Mouse (Mus musculus) frontal cortex, postnatal 14 days (tissue): ENCODE measurements around the gene Rbmx.

Experiments
- DNase-seq, 2 experiments: peaks; one replicate each; pipeline ENCODE4 v3.0.0; 2022; ENCODE audit warnings: low spot score in 2 of 2

Rbmx gene

DNA sequence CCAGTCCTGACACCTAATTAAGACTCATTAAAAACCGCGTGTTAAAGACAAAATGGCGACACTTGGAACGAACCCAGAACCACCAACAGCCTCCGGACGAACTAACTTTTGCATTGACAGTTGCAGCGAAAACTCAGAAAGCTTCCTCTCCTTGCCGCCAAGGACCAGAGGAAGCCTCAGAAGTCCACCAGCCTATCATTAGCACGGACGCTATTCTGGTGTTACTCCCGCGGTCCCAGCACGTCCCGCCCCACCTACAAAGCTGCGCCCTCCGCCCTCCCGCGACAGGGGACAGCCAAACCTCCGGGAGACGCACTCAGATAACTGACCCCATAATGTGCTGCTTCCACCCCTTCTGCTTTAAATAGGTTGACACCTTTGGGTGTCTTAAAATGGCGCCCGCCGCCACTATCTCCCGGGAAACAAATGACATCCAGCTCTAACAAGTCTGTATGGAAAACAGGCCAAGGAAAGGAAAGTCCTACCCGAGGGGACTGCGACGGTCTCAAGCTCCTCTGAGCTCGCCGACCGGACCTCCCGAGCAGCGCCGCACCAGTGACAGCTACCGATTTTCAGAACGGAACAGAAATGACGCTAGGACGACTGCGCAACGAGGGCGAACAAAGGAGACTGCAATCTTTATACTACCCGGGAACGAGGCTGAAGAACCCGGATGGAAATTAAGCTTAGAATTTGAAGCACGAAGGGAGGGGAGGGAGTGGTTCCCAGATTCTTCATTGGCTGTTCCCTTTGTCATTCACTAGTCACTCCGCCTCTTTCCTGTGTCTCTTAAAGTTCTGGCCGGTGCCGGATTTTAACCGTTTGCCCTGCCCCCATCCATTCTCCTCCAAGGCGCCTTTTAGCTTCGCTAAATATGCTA lies at the start of gene Rbmx:
Gene Rbmx, minus strand, starts transcription at position 670 of the 880 bp plus-strand sequence.
- peak; percentile 76 to 80 for DNase-seq

DNA sequence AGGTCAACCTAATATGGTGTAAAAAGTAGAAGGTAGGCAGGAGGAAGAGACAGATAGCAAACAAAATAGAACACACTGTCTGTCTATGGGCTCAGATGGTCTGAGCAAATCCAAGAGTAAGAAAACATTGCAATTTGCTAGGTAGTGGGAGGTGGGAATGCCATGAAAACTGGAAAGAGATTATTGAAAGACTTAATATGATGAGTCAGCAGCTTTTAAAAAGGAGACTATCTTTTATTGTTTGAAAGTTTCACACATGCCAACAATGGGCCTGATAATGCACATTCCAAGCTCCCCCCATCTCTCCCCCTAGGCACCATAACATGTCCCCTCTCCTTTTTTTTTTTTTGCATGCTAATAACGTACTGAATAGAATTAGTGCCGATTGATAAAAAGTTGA lies 41.1 kb upstream of the Rbmx start:
- no peak for DNase-seq

DNA sequence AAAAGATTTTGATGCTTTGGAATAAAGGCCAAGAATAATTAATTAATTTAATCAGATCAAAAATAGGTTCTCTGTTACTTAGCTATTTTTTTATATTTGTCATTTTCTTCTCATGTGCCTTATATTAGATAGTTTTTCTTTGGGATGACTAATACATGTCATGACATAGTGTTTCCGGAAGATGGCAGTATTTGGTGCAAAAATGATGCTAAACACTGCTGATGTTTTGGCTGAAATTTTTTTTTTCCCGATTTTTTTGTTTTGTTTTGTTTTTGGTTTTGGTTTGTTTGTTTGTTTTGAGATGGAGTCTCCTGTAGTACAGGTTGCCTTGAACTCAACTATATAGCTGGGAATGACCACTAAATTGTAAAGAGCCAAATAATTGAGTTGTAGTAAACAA lies 38.8 kb upstream of the Rbmx start:
- DNase-seq: no peak

DNA sequence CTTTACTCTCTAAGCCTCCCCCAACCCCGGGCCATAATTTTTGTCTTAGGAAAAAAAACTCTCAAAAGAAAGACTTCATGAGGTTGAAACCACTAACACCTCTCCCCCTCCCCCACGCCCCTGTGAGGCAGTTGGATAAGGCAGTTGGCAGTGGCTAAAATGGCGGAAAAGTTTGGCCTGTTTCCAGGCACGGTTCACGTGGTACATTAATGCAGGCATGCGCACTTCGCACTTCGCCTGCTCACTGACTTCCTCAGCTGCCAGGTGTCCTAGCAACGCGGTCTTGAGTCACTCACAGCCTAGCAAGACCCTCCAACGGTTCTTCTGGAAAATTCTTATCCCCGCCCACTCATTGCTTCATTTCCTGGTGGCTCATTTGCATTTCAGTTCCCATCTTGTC lies 15.9 kb upstream of the Rbmx start, which contains the start of gene Gm364:
Gene Gm364, plus strand, starts transcription at position 386 of the 400 bp plus-strand sequence.
- DNase-seq: no peak

DNA sequence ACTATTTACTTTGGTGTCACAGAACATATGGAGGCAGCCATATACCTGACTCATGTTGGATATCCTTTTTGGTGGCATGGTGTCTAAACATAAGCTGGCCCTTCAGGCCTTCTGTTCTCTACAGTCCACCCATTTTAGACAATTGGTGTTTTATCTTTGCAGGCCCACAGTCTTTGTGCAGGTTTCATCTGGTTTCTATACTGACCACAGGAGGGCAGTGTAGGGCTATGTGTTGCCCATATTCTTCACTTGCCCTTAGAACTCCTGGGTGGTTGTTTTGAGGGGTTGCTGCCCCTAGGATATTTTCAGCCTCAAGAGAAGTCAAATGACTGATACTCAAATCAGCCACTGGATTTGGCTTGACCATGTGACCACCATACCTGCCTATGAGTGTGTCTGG lies 10.8 kb upstream of the Rbmx start:
- no peak for DNase-seq

DNA sequence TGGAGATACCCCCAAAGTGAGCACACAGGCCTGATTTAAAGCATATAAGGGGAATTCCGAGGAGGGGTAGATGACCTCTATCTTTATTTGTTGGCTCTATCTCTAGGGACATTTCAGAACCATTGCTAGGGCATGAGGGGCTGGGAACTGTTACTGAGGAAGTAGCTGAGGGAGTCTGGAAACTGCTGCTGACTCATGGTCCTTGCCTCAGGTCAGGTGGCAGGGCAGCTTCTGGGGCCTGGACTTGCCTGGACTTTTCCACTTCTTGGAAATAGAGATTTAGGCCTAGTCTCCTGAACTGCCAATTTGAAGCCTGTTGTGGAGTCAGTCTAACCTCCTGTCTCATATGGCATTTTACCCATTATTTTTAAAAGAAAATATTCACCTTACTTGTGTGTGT lies 8.6 kb upstream of the Rbmx start:
- no peak for DNase-seq

DNA sequence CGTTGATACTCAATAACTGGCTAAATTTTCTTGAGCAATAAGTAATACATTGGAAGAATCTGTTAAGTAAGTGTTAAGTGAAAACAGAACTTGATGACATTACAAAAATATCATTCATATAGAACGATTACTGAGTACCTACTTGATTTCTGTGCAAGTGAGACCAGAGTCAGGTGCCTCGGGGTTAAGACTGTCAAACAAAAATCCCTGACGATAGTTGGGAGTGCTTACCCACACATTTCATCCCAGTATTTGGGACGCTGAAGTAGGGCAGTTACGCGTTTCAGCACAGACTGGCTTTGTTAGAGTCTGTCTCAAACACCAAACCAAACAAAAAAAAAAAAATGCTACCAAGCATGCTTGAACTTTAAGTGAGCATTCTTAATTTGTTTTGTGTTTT lies 576 bp upstream of the Rbmx start:
- DNase-seq: no peak

DNA sequence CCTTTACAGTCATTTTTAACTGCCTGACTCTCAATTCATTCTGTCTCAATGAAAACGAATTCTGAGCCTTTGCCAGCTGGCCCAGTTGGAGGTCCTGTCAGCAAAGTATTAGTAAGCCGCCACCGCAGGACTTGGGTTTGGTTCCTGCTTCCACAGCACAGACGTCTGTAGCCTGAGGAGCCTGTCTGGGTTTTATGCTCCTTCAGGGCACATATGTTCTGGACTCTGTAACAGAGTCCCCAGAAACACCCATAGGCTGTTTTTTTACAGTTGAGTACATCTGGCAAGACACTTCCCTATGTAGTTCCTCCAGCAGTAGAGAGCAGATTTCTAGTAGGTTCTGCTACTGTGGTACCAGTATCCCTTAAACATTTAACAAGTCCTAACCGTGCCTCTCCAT lies 11.9 kb downstream of the Rbmx start:
- no peak for DNase-seq

DNA sequence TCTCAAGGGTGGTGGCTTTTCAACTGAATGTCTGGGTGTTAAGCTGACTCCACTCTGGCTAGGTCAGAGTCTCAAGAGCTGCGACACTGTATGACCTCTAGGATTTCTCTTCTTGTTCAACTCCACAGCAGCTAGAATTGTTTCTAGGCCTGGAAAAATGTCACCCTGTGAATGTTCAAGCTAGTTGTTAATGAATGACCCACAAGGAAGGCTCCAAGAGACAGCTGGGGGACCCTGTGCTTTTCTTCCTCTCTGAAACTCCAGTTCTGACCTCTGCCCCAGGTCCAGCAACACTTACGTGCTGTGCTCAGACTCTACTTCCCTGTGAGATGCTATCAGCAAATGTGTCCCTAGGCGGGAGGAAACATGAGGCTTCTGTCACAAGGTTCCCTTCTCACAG lies 14.3 kb downstream of the Rbmx start:
- no peak for DNase-seq

DNA sequence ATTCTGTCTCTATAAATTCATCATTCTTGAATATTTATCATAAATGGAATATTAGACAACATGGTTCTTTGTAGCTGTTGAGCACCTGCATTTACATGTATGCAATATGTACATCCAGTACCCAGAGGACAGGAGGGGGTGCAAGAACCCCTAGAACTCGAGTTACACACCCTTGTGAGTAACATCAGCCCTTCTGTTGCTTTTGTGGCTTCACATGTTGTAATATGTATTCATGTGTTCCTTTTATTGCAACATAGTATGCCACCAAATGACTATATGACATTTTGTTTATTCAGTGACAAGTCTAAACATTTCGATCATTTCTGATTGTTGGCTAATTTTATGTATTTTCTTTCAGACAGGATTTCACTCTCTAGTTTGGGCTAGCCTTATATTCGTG lies 15.7 kb downstream of the Rbmx start:
- DNase-seq: no peak

DNA sequence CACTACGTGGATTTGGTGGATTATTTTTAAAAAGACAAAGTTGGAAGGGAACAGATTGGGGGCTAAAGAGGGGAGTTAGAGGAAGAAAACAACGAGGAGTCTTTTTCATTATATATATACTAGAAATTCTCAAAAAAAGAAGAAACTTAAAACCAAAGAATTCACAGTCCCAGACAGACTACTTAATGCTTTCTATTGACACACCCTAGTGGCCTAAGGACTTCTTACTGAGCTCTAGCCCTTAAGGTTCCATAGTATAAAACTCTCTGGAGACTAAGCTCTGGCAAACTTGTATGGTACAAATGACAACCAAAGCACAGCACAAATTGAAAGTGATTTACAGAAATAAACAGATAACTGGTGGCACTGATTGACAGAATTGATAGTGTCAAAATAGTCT lies 18.8 kb downstream of the Rbmx start:
- no peak for DNase-seq

DNA sequence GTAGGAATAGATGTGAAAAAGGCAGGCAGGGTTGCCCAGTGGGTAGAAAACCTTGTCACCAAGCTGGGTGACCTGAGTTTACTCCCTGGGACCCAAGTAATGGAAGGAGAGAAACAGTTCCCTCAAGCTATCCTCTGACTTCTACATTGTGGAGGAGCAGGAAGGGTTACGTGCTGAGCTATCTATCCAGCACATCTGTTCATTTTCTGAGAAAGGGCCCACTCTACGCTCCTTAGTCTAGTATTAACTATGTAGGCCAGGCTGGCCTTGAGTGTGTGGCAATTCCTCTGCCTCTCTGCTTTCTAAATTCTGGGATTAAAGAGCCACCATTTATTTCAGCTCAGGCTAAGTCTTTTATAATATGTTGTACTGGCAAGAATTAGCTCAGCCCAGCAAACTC lies 19.3 kb downstream of the Rbmx start:
- no peak for DNase-seq

DNA sequence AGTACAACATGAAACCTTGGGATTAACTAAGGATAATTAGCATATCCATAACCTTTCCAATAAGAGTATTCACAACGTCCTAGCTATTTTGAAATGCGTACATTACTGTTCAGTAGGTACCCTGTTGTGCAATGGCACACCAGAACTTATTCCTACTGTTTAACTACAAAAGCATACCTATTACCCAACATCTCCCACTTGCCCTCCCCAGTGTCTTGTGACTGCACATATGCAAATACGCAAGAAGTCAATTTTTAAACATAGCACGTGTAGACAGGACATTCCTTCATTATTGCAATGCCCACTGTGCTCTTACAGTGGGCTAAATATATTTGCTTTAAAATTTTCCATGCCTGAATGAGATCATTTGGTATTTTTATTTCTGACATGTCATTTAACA lies 19.9 kb downstream of the Rbmx start:
- no peak for DNase-seq

DNA sequence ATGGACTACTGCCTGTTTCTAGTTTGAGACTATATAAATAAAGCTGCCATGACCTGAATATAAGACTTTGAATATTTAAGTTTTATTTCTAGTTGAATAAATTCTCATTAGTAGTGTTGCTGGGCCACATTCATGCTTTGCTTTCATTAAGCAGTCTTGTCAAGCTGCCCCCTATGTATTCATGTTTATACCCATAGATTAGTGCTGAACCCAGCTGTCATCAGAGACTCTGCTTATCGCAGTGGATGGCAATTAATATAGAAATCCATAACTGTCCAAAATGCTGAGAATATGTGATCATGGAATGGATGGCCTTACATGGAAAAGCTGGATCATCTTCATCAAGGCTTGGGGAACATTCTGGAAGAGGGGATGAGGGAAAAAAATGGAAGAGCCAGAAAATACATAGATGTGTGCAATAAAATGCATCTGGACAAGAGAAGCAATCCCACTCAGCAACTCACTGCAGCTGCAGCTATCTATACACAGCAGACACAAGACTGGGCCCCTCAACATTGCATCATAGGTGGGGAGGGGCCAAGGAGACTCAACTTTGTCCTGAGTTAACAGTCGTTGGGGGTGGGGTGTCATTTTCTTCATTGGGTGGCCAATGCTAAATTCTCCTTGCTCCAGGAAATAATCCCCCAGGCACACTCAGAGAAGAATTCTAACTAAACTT lies 27.8 kb downstream of the Rbmx start:
- no peak for DNase-seq

DNA sequence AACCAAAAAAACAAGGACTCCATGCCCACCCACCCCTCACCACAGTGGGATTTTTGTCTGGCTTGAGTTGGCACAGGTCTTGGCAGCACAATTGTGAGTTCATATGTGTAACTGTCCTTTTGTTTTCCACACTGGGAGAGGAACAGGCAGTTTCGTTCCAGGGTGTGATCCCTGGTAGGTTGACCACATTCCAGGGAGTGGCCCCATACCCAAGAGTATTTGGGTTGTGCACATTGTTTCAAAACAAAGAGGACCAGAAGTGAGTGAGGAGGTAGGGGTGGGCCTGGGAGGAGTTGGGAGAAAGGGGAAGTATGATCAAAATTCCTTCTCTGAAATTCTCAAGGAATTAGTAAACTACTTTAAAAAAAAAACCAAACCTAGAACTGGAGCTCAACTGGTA lies 33.5 kb downstream of the Rbmx start:
- no peak for DNase-seq

DNA sequence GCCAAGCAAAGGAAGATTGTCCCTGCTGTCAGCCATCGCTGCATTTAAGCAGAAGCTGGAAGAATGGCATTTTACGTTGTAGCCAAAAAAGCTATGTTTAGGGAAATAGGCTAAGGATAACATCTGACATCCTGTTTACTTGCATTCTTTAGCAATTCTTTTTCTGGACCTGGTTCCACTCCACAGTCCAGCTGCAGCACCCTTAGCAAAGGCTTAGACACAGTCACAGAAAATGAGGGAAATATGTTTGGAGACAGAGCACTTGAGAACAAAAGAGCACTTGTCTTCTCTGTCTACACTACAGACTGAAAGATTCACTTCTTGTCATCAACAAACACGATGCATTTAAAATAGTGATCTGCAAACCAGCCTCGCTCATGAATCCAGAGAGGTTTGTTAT lies 53.6 kb downstream of the Rbmx start:
- no peak for DNase-seq

DNA sequence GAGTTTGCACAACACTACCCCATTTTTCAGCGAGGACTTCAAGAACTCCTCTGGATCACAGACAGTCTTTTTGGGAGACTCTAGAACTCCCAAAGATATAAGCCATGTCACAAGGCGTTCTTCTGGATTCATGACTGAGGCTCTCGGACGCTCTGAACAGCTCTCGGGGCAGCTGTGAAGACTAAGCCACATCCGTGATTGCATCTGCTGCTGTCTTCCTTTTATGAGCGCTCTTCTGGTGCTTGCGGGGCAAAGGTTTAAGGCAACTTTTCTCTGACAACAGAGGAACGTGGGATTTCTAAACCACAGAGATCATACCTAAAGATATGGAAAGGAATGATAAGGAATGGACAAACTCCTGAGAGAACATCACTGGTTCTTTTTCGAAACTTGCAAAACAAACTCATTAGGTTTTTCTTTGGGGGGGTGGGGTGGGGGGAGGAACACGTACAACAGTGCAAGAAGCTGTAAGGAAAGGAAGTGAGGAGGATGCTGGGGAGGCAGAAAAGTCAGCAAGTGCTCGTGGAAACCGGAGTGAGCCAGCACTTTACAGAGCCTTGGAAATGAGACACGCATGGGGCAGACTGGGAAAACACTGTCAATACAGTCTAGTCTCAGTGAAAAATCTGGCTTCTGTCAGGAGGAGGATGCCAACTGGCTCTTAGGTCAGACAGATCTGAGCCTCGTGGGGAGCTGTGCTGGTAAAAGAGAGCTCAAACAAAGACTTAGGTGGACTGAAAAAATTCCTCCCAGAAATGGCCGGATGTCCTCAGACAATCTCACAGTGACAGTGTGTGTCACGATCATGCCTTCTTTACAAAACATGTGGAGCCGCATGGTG lies 54.2 kb downstream of the Rbmx start, which contains the start of gene Arhgef6:
Gene Arhgef6, minus strand, starts transcription at position 359 of the 841 bp plus-strand sequence.
- no peak for DNase-seq

DNA sequence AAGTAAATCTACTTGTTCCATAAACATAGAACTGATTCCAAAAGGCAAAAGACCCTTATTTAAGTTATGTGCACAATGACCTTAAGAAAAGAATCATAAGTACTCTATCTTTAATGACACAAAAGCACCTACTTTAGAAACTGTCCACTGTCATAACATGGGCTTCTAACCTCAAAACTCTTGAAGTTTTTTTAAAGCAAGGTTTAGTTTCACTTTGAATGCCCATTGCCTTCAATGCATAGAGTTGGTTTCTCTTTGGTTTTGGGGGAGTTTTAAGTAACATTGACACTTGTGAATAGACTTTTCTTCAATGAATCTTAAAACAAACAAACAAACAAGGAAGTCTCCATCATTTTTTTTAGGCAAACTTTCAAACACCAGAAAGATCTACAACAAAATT lies 55.3 kb downstream of the Rbmx start:
- no peak for DNase-seq

DNA sequence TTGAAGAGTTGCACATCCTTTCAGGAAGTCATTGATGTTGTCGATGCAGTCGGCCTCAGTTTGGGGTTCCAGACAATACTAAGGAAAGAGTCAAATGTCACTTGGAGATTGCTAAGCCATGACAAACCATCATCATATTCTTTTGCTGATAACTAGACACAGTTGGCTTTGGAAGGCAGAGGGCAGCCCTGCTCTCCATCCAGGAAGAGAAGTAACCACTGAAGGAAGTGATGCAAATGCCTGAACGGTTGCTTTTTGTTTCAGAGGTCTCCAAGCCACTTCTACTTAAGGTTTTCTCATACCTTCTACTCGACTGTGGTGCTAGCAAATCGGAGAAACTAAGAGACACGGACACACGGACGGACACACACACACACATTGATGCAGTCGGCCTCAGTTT lies 55.9 kb downstream of the Rbmx start:
- DNase-seq: no peak

DNA sequence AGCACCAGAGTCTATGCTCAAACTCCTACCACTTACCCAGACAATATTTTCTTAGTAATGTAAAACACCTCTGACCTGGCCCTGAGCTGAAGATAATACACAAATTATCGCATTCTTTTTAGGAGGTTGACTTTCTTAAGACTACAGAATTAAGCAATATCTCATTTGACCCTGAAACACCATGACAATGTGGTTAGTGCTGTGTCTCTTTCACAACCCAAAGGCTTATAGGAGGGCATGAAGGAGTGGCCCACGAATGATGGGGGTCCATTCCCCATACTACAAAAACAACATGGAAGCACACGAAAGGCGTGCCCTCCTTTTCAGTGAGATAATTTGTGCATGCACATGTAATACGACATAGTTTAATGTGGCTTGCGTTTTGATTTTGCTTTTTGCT lies 57.5 kb downstream of the Rbmx start:
- no peak for DNase-seq
